Mouse (Mus musculus) thymus, adult 2 months (tissue): ENCODE results near the gene Tecpr2.

ENCODE experiments used
- CTCF ChIP-seq: fragments of 200-500 bp; IDR thresholded peaks from 2 replicates; pipeline ENCODE4 v1.5.1; 2012; ENCODE audit warnings: mild to moderate bottlenecking, control low read depth, low read length, moderate library complexity, borderline replicate concordance; ENCODE audit not compliant: control insufficient read depth, poor library complexity, insufficient read depth; ENCODE audit errors: extremely low read depth
- POLR2A ChIP-seq: fragments of 200-500 bp; IDR thresholded peaks from 2 replicates; pipeline ENCODE4 v1.6.1; 2012; ENCODE audit warnings: mild to moderate bottlenecking, low read length, control low read depth, moderate library complexity; ENCODE audit not compliant: control insufficient read depth, poor library complexity, insufficient read depth; ENCODE audit errors: extremely low read depth

GRCm38 (mm10) chr12:110865989-110866388 is 23.1 kb upstream of the Tecpr2 start:
- TF ChIP-seq POLR2A (no peak), CTCF (no peak)
